13 mouse cellular contexts compared by ENCODE assay signal in the genomic region with DNA sequence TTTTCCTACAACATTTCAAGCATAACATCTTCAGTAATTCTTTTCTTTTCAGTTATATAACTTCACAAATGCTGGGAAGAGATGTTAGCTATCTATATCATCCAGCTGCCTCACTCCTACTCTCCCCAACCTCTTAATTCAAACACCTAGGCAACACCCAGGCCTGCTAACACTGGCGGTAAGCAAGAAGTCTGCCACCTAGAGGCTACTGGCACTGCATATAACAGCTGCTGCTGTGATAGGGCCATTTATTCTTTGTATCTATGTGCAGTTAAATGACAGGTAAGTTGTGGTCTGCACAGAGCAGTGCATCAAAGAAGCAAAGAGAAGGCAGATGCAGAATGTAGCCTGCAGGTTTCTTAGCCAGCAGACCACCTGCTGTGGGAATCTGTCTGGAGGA. TPM values are rescaled to one million over a fixed set of nuclear protein-coding genes. Genes with fewer than 3 reads are reported as not detected.
DNase-seq lines count a peak whose midpoint lies in the region; ATAC-seq and TF ChIP-seq lines count a peak whose summit lies in the region.
"Had no signal": no experiment of that assay in that cellular context is flagged by ENCODE, and none has a peak within 500 bp of the region (broad histone marks: within the 10 kb centered on the region; RNA-seq: fewer than 3 reads in every experiment).

No protein-coding gene starts in this region.

- peak; percentile 7 for DNase-seq in adrenal gland, postnatal 10 days
- DNase-seq in adrenal gland, adult 8-10 months = no peak
- no peak for DNase-seq in layer of hippocampus, adult 2 months (ENCODE audit: low spot score in 2 of 2)
- no peak for DNase-seq in layer of hippocampus, adult 8-10 months (ENCODE audit: low spot score in 2 of 2)
- DNase-seq in G1E (ENCODE audit: low spot score) = no peak
- no peak for DNase-seq in ovary, postnatal 14 days (ENCODE audit: low spot score)
- DNase-seq in gastrocnemius, postnatal 36 days = no peak
- DNase-seq: cerebellum, adult 2 months; heart, adult 11 months; right cerebral cortex, postnatal 25 days had no signal

- no peak overlapping the region for H3K27ac ChIP-seq in layer of hippocampus, adult 2 months
- H3K27ac ChIP-seq: macrophage had no signal

- TF ChIP-seq CTCF in layer of hippocampus, adult 2 months (conservative IDR thresholded peaks at IDR 0.05) = peak; percentile 77
- no peak for TF ChIP-seq CTCF in G1E (IDR thresholded peaks at IDR 0.05; ENCODE audit: low read depth, low read length)

- no peaks in the 10 kb centered on the region for H3K9me3 ChIP-seq in G1E (replicated peaks)

- H3K4me1 ChIP-seq in G1E (ENCODE audit: insufficient read depth, low read depth, low read length) = no peaks in the 10 kb centered on the region

- H3K36me3 ChIP-seq in G1E (replicated peaks) = peaks cover 93% of the 10 kb centered on the region

- no peaks in the 10 kb centered on the region for H3K27me3 ChIP-seq in G1E (ENCODE audit: insufficient read depth, low read length)

- peak; percentile 45 for ATAC-seq in G1E (ENCODE audit: extremely low read depth, insufficient number of reproducible peaks, low FRiP score, poor library complexity, severe bottlenecking)
- ATAC-seq in megakaryocyte progenitor cell, adult 5-6 weeks (replicated peaks; ENCODE audit: poor library complexity) = peak; percentile 74

- intact Hi-C loops in gastrocnemius, postnatal 36 days (cut with DNase I) = no loop called here

- no peak overlapping the region for H3K4me3 ChIP-seq in layer of hippocampus, adult 2 months
- no peak overlapping the region for H3K4me3 ChIP-seq in G1E (ENCODE audit: low read depth, low read length)

RNA-seq across cellular contexts. Expression of gene Elp1, which starts 10.8 kb away (rescaled TPM):
- 10 to 100 TPM; 25.5 to 30.9 TPM for total RNA-seq in adrenal gland, postnatal 10 days (2021)
- total RNA-seq in adrenal gland, adult 8-10 months (2022) = 10 to 100 TPM; 33.3 to 43.6 (median 39.4) TPM
- 10 to 100 TPM; 61.9 to 63.7 TPM for total RNA-seq in layer of hippocampus, adult 2 months (2021)
- total RNA-seq in layer of hippocampus, adult 8-10 months (2022) = 10 to 100 TPM; 57.1 to 81.6 (median 66.7) TPM
- total RNA-seq in G1E (2014; fragmentation: Nextera tagmentation) (35.1 and 52.5 TPM in 2 replicates), G1E (2017) (43.5 and 44.4 TPM in 2 replicates)
- polyA plus RNA-seq in G1E (2012) = 3.8 and 4.0 TPM in 2 replicates
- 58.5 and 61.1 TPM in 2 replicates for total RNA-seq in megakaryocyte progenitor cell, adult 5-6 weeks (2015)
- 42.5 and 51.8 TPM in 2 replicates for total RNA-seq in megakaryocyte progenitor cell, adult 5-6 weeks (2017)
- 10 to 100 TPM; 17.5 to 22.9 TPM for total RNA-seq in gastrocnemius, postnatal 36 days (2021)

RNA-seq across cellular contexts. Expression of gene Fam206a, which starts 10.8 kb away (rescaled TPM):
- total RNA-seq in adrenal gland, postnatal 10 days (2021) = 10 to 100 TPM in 1 of 2 experiments, 1 to 10 TPM in 1; 9.8 to 11.3 TPM
- total RNA-seq in adrenal gland, adult 8-10 months (2022) = 10 to 100 TPM; 13.6 to 17.0 (median 14.6) TPM
- 10 to 100 TPM; 17.6 to 18.1 TPM for total RNA-seq in layer of hippocampus, adult 2 months (2021)
- 10 to 100 TPM; 12.6 to 20.5 (median 17.6) TPM for total RNA-seq in layer of hippocampus, adult 8-10 months (2022)
- total RNA-seq in G1E (2014; fragmentation: Nextera tagmentation) (50.6 and 64.6 TPM in 2 replicates), G1E (2017) (7.7 and 8.1 TPM in 2 replicates)
- 7.7 TPM in 2 replicates for polyA plus RNA-seq in G1E (2012)
- 40.2 and 41.2 TPM in 2 replicates for total RNA-seq in megakaryocyte progenitor cell, adult 5-6 weeks (2015)
- total RNA-seq in megakaryocyte progenitor cell, adult 5-6 weeks (2017) = 8.2 and 8.6 TPM in 2 replicates
- total RNA-seq in gastrocnemius, postnatal 36 days (2021) = 1 to 10 TPM; 1.1 to 2.3 TPM

RNA-seq across cellular contexts. Expression of gene Actl7a, which starts 48.2 kb away (rescaled TPM):
- total RNA-seq in adrenal gland, postnatal 10 days (2021) = not detected
- total RNA-seq in adrenal gland, adult 8-10 months (2022) = not detected
- total RNA-seq in layer of hippocampus, adult 2 months (2021) = not detected
- total RNA-seq in layer of hippocampus, adult 8-10 months (2022) = not detected
- total RNA-seq in G1E (2014; fragmentation: Nextera tagmentation) (not detected in 2 replicates), G1E (2017) (0.11 TPM in 1 of 2 replicates, not detected in the other)
- not detected in 2 replicates for polyA plus RNA-seq in G1E (2012)
- total RNA-seq in megakaryocyte progenitor cell, adult 5-6 weeks (2015) = not detected in 2 replicates
- total RNA-seq in megakaryocyte progenitor cell, adult 5-6 weeks (2017) = not detected in 2 replicates
- total RNA-seq in gastrocnemius, postnatal 36 days (2021) = not detected
- polyA plus RNA-seq: cerebellum, adult 2 months; macrophage had no signal

RNA-seq across cellular contexts. Expression of gene Actl7b, which starts 50.1 kb away (rescaled TPM):
- not detected for total RNA-seq in adrenal gland, postnatal 10 days (2021)
- under 1 TPM in 1 of 4 experiments, not detected in 3; 0.24 TPM for total RNA-seq in adrenal gland, adult 8-10 months (2022)
- under 1 TPM; 0.26 to 0.32 TPM for total RNA-seq in layer of hippocampus, adult 2 months (2021)
- under 1 TPM in 2 of 4 experiments, not detected in 2; 0.39 to 0.43 TPM for total RNA-seq in layer of hippocampus, adult 8-10 months (2022)
- total RNA-seq in G1E (2014; fragmentation: Nextera tagmentation) (not detected in 2 replicates), G1E (2017) (not detected in 2 replicates)
- 0.03 TPM in 1 of 2 replicates, not detected in the other for polyA plus RNA-seq in G1E (2012)
- total RNA-seq in megakaryocyte progenitor cell, adult 5-6 weeks (2015) = 0.17 TPM in 1 of 2 replicates, not detected in the other
- 0.14 and 0.37 TPM in 2 replicates for total RNA-seq in megakaryocyte progenitor cell, adult 5-6 weeks (2017)
- not detected for total RNA-seq in gastrocnemius, postnatal 36 days (2021)
- polyA plus RNA-seq: C2C12, macrophage had no signal

RNA-seq across cellular contexts. Expression of gene Gm26657, which starts 51.5 kb away (rescaled TPM):
- total RNA-seq in adrenal gland, postnatal 10 days (2021) = not detected
- not detected for total RNA-seq in adrenal gland, adult 8-10 months (2022)
- not detected for total RNA-seq in layer of hippocampus, adult 2 months (2021)
- total RNA-seq in layer of hippocampus, adult 8-10 months (2022) = not detected
- not detected in 2 replicates for total RNA-seq in G1E (2014; fragmentation: Nextera tagmentation)
- total RNA-seq in G1E (2017) = not detected in 2 replicates
- polyA plus RNA-seq in G1E (2012) = not detected in 2 replicates
- not detected in 2 replicates for total RNA-seq in megakaryocyte progenitor cell, adult 5-6 weeks (2015)
- not detected in 2 replicates for total RNA-seq in megakaryocyte progenitor cell, adult 5-6 weeks (2017)
- not detected for total RNA-seq in gastrocnemius, postnatal 36 days (2021)
- polyA plus RNA-seq: cerebellum, adult 2 months; macrophage had no signal
